Mouse (Mus musculus): Measurements from ENCODE around the gene Zc3h18. TPM values are rescaled to one million over a fixed set of nuclear protein-coding genes. Genes with fewer than 3 reads are reported as not detected.
A peak's percentile ranks its signal among the peaks of the same experiment; 100 is the strongest.

Zc3h18 gene
- total RNA-seq, 2 experiments from 2014 or later, result 22.4 to 22.8 TPM

DNA sequence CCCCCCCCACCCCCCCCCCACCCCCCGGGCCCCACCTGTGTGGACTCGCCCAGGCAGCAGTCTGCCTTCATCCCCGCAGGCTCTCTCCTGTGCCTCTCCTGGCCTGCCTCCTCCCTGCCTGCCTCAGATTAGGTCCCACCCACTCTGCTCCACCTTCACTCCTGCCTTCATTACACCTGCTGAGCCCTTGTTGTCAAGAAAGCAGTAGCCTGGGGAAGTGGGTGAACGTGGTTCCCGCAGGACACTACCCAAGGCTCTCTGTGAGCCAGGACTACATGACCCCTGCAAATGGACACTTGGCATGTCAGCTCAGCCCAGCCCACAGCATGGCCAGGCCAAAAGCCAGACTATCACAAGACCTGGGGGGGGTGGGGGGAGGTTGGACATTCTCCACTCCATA, 32.2 kb upstream of the Zc3h18 start:
- no peak for DNase-seq
- intact Hi-C loops (cut with DNase I), result no loop called here

DNA sequence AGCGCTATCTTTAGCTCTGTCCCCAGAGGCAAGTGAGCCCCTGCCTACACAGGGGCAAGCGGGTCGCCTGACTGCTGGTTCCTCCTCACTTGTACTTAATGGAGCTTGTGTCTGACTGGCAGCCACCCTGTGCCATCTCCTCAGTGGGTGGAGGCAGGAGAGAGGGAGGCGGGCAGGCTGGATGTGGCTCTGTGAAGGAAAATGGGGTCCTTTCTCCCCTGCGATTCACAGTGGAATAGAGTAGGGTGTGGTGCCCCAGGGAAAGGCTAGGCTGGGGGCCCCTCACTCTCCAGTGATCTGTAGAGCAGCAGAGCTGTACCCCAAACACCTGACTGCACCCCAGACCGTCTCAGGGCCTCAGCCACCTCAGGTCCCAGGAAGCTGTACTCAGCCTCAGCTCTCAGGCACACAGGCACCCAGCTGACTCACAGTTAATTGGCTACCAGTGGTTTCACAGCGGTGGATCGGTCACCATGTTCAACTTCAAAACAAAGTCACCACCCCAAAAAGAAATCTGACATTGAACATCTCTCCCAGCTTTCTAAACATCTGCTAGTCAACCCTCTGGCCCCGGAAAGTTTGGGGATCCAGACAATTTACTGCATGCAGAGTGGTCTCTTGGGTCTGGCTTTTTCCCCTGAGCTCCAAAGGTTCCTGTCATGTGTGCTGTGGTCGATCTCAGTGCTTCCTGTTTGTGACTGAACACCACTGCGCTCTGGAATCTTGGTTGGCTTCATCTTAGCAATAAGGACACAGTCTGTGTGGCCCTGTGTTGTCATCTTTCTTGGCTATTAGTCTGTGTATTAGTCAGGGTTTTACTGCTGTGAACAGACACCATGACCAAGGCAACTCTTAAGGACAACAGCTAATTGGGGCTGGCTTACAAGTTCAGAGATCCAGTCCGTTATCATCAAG, 31.0 kb upstream of the Zc3h18 start:
- DNase-seq, result no peak
- intact Hi-C loops (cut with DNase I), result no loop called here

DNA sequence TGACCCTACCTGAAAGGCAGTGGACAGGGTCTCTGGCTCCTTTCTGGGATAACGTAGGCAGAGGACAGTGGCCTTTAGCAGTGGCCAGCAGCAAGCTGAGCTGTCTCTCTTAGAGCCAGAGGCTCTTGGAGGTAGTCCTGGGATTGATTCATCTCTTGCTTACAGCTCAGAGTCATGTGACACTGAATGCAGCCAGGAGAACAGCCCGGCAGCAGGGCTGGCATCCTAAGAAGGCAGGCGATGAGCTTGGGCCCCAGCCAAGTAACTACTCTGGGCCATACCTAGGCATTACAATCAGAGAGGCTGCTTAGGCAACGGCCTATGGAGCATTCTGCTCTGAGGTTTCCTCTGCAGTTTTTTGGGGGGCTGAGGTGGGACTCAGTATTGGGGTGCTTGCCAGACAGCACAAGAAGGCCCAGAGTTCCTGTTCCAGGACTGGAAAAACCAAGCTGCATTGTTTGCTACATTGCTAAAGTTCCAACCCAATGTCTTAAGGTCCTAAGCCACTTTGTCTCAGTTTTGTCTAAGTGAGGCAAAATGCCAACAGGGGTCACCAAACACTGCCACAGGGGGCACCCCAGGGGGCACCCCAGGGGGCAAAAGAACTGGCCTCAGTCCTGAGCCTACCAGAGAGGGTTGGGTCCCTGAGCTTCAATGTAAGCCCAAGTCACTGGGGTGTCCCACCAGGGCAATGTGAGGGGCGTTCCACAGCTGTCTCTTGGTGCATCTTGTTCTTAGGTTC, 28.4 kb upstream of the Zc3h18 start:
- peak; percentile 41 to 53 for DNase-seq

DNA sequence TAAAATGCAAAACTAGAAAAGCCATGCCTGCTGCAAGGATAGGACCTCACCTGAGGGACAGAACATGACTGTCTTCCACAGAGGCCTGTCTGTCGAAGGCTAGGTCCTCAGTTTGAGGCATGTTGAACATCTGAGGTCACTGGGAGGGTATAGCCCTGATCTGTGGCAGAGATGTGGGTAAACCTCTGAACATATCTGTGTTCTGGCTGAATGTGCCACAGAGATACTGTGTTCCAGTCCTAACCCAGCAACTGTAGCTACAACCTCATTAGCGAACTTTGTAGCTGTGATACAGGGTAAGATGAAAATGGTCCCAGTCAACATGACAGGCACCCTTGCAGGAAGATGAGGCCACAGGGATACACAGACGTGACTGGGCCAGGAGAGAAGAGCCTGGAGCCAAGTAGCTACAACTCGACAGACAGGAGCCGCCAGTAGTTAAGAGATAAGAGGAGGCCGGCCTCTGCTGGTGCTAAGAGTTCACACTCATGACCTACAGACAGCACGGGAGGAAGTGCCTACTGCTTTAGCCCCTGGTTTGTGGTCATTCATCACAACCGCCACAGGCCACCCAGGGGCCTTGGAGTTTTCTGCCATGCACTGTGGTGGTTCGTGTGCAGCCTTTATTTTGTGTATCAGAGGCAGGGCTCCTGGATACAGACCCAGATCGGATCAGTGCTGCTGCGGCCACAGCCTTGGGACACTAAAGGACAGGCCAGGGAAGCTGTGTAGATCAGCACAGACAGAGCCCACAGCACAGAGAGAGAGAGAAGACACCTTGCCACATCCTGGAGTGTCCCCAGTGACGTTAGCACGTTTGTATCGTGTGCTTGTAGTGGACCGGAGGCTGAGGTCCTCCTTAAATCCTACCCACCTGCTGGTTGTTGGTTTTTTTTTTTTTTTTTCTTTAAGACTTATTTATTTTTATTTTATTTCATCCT, 26.8 kb upstream of the Zc3h18 start:
- intact Hi-C loops (cut with DNase I), result no loop called here
- peak in 1 of 2 experiments; percentile 10 for DNase-seq

More for the DNA sequence above, 28.4 kb upstream of the Zc3h18 start:
- intact Hi-C loops (cut with DNase I), result no loop called here

DNA sequence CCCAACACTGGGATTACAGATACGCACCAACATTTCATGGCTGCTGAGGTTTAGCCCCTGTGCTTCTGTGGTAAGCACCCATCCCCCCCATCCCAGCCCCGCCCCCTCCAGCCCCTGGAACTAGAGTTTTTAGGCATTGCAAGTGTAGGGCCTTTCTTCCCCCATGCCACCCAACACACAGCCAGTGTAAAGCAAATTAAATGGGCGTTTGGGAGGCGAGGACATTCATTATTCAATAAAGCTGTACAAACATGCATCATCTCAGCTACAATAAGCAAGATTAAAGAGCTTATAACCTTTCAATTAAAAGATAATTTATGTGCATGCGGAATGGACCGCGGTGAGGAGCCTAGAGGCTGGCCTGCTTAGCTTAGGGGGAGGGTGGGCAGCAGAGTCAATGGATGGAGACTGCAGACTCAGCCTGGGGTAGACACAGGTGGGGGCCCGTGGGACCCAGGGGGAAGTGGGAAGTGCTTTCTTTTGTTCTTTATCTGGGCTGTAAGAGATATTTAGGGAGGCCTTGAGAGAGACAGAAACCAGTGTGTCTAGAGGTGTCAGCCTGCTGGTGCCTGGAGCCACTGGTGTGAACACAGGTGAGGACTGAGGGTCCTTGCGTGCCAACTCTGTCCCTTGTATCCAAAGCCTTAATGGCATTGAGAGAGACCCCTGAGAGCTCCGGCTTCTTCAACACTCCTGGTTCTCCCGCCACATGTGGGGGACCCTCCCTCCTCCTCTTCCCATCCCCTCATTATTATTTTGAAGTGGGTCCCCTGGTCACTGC, 25.9 kb upstream of the Zc3h18 start:
- intact Hi-C loops (cut with DNase I), result no loop called here
- no peak for DNase-seq

DNA sequence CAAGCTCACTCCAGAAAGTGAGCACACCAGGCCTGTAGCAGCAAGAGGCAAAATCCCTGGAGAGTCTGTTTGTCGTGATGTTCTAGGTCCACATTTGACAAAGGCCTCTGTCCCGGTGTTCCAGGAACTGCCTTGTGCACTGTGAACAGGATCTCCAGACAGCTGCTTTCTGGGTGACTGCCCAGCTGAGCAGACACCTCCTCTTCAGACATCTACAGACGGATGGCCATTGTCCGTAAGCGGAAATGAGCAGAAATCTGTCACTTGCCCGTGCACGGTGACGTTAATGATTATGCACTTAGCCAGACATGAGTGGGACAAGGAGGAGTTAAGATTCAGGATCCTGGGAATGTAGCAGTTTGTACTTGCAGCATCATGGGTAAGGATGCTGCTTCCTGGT, 22.3 kb upstream of the Zc3h18 start:
- DNase-seq, result no peak
- intact Hi-C loops (cut with DNase I), result no loop called here

DNA sequence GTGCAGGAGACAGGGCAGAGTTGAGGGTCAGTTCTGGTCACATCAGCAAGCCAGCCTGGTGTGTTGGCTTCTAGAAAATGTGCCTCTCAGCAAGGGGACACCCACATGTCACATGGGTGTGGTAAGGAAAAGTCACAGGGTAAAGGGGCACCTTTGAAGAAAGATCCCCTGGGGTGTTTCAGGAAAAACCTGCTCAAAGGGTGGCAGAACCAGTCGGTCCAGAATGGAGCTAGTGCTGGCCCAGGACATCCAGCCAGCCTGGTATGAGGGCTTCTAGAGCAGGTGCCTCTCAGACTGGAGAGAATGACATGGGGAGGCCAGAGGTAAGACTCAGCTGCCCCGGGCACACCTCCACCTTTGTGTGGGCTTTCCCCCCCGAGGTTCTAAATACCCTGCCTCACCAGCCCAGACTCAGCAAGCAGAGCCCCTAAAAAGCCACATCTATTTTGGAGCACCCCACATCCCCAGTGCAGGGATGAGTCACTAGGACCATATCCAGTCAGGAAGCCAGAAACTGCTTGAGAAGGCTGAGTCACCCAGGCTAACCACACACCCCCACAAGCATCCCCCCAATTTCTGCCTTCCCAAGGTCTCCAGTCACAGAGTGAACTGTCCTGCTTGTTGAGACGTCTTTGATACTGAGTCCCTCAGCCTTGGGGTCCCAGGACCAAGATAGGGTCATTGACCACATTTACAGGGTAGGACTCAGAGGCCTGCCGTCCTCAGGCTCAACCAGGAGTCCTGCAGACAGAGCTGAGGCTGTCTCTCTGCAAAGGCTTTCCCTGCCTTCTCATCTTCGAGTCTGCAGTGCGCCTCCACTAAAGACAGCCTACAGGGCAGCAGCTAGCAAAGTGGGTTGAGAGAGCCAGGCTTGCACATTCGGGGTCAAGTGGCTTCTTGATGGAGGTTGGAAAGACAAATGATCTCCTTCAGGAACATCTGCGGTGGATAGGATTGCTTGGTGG, 20.5 kb upstream of the Zc3h18 start:
- intact Hi-C loops (cut with DNase I), result no loop called here
- no peak for DNase-seq

DNA sequence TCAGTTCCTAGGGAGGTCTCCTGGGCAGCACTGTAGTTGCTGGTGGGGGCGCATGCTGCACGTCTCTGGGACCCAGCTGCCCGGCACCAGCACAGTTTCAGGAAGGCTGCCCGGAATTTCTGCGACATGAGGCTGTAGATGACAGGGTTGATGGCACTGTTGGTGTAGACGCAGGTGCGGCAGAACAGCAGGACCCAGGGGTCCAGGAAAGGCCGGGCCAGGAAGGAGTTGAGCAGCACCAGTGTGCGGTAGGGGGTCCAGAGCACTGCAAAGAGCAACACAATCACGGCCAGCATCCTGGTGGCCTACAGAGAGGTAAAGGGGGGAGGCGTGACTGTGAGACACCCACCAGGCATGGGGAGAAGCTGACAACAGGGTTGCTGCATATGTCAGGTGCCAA, 19.2 kb upstream of the Zc3h18 start:
- intact Hi-C loops (cut with DNase I), result no loop called here
- no peak for DNase-seq

DNA sequence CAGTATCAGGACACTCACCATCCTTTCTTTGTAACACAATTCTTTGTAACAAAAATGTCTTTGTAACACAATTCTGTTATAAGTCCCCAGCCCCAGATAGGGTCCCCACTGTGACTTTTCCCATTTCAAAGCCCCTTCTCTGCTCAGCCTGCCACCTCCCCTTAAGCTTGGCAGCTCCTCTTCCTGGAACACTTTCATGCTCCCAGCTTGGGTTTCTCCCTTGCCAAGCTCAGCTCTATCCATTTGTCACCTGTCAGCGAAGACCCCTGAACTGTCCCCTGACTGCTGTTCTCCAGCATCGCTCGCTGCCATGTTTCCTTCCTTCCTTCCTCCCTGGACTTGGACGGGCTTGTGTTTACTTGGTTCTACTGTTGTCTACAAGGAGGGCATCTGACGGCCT, 18.8 kb upstream of the Zc3h18 start:
- intact Hi-C loops (cut with DNase I), result no loop called here
- DNase-seq, result no peak

DNA sequence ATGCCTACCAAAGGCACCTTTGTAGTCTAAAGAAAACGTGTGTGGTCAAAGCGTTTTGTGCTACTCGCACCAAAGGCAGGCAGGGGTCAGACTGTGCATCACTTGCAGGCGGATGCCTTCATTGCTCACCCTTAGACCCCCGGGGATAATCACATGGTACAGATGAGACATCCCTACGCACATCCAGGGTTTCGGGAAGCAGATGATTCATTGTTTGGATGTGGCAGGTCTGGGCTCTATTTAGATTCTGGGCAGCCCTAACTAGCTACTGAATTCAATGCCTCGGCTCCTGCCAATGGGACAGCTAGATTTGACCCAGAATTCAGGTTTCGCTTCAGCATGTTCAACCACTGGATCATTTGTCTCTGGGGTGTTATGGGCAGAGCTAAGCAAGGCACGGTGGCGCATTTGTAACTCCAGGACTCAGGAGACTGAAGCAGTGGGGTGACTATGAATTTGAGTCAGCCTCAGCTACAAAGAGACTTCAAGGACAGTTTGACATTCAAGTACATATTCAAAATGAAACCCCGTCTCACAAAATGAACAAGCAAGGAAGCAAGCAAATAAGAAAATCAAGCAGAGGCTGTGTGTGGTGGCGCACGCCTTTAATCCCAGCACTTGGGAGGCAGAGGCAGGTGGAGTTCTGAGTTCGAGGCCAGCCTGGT, 17.2 kb upstream of the Zc3h18 start:
- intact Hi-C loops (cut with DNase I), result no loop called here
- DNase-seq, result no peak

DNA sequence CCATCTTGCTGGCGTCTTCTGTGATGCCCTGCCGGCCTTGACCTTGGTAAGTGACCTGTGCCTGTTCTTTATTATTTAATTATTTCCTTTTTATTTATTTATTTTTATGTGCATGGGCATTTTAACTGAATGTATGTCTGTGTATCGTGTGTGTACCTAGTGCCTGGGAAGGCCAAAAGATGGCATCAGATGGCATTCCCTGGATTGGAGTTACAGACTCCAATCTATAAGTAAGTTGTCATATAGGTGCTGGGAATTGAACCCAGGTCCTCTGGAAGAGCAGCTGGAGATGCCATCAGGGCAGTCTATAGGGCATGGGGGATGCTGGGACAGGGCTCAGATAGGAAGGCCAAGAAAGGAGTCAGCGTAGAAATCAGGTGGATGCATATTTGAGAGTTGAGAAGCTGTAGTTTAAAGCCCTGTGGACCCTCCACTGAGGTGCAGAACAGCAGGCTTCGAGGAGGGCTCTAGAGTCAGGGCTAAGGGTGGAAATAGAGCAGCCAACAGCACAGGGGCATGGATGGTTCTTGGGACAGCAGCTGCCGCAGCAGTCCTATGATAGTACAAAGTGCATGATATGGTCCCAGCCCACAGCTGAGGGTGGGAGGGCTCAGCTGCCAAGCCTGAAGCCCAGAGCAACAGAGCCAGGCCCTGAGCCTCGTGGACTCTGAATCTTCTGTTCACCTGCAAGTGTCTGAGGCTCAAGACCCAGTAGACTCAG, 15.6 kb upstream of the Zc3h18 start, which contains the start of gene Trhr2:
Gene Trhr2 (minus strand): TSS at position 51 of the 721 bp plus-strand sequence.
- intact Hi-C loops (cut with DNase I), result no loop called here
- no peak for DNase-seq

DNA sequence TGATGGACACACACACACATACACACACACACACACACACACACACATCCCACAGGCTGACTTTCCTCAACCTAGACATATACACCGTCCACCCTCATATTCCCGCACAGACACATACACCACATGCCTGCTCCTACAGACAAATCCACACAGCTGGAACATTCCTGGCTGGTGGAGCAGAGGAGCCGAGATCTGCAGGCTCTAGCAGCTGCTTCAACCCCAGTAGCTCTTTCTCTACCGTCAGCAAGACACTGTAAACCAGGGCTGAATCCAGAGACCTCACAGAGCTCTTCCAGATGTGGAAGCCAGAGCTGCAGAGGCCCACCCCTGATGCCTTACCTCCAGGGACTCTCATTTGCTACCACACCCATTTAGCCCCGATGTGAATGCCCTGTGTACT, 14.1 kb upstream of the Zc3h18 start:
- no peak for DNase-seq

DNA sequence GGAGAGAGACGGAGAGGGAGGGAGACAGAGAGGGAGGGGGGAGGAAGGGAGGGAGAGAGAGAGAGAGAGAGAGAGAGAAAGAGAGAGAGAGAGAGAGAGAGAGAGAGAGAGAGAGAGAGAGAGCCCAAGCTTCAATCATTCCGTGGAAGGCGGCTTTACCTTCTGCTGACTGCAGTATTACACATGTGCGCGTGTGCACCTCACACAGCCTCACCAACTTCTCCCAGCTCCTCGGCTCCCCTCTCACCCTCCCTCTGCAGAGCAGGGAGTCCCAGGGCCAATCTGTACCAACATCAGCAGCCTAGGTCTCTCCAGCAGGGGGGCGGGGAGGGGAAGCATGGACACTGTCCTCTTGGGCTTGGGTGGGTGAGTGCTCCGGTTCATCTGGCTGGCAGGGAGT, 13.4 kb upstream of the Zc3h18 start:
- intact Hi-C loops (cut with DNase I), result no loop called here
- no peak for DNase-seq

More for the DNA sequence above, 14.1 kb upstream of the Zc3h18 start:
- intact Hi-C loops (cut with DNase I), result no loop called here

DNA sequence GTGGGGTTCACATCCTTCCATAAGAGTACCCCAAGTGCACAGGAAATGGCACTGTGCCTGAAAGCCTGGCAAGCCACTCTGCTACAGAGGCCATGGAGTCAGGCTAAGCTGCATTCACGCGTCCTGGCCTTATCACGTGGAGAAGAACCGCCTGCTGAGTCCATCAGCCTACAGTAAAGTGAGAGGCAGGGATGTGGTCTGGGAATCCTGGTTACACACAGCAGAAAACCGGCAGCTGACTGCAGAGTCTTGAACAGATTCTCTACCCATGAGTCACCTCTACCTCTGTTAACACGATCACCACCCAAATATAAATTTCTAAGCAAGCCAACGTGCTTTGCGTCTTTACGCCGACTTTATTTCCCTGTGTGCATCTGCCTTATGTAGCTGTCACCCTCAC, 7.9 kb upstream of the Zc3h18 start:
- DNase-seq, result no peak
- intact Hi-C loops (cut with DNase I), result no loop called here

DNA sequence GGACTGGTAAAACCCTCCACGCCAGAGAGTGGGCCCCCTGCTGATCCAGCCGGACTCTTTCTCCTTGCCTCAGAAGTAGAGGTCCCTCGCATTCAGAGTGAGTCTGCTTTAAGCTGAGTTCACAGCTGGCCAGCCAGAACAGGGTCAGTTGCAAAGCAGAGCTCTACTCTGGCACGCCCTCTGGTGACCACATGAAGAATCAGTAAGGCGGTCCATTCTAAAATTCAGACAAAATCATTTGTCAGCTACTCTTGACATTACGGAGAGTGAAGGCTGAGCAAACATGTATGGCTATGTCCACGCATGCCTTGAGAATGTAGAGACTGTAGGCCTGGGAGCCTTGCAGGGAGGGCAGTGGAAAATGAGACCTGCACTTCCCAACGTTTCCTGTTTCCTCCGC, 6.7 kb upstream of the Zc3h18 start:
- intact Hi-C loops (cut with DNase I), result loop anchor here (1.0 kb wide), 1 partner anchor 96 kb away; no protein-coding TSS in a partner anchor
- peak; percentile 73 to 84 for DNase-seq

DNA sequence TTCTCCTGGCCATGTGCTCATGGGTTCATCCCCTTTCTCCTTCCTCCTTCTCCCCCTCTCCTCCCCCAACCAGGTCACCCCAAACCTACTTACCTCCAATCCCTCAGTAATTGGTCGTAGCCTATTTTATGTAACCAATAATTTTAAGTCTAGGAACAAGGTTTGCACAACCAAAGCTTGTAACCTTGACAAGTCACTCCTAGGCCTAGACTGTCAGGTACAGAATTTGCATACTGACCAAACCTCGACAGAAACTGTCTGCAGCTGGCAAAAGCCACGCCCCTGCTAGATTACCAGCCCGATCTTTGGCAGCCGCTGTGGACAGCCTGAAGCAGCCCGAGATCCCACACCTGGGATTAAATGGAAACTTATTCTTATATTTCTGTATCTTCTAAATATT, 4.7 kb upstream of the Zc3h18 start:
- intact Hi-C loops (cut with DNase I), result no loop called here
- no peak for DNase-seq

DNA sequence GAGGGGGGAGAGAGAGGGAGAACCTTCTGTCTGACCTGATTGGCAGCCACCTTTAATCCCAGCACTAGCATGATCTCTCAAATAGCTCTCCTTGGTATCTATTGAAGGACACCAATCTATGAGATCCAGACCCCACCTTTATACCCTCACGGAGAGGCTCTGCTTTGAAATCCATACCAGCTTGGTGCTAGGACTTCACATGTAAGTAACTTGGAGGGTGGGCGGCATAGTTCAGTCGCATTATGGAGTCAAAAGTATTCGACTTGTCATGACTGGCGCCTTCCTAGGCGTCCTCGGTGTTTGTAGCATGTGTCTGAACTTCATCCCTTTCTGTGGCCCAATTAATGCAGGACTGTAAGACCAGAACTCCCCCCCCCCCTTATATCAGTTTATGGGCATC, 1.1 kb upstream of the Zc3h18 start:
- intact Hi-C loops (cut with DNase I), result loop anchor here (5.0 kb wide), 1 partner anchor 102 kb away; the partner anchor contains the start of genes Ctu2 and Rnf166
- DNase-seq, result no peak
